9 mouse cellular contexts compared by ENCODE assay signal in genomic region chr7:24907211-24907748, GRCm38 (mm10). TPM values are rescaled to one million over a fixed set of nuclear protein-coding genes. Genes with fewer than 3 reads are reported as not detected.
DNase-seq lines count a peak whose midpoint lies in the region; ATAC-seq and TF ChIP-seq lines count a peak whose summit lies in the region.
"Had no signal": no experiment of that assay in that cellular context is flagged by ENCODE, and none has a peak within 500 bp of the region (broad histone marks: within the 10 kb centered on the region; RNA-seq: fewer than 3 reads in every experiment).

No protein-coding gene starts in this region.

- 11% methylated on average over 13 of the region's 13 CpGs for WGBS in embryonic facial prominence, embryonic 13.5 days
- WGBS in liver, postnatal 0 days (ENCODE audit: insufficient replicate concordance): 41% methylated on average over 12 of the region's 13 CpGs
- WGBS in stomach, embryonic 15.5 days: 30% methylated on average over 13 of the region's 13 CpGs

- 0 out of 2 replicates have a peak, but pooled peaks have one; percentile 26 for ATAC-seq in embryonic facial prominence, embryonic 13.5 days (ENCODE audit: insufficient number of reproducible peaks, insufficient read depth, low FRiP score, low TSS enrichment, low read depth)
- no peak for ATAC-seq in liver, postnatal 0 days
- peak; percentile 17; the same call in 1 of the 2 replicates for ATAC-seq in stomach, embryonic 15.5 days (ENCODE audit: insufficient read depth, low FRiP score, low read depth)

- H3K27ac ChIP-seq in embryonic facial prominence, embryonic 13.5 days: peak overlapping the region; percentile 62
- 0 out of 2 replicates have a peak overlapping the region, but pooled peaks have one; percentile 0 for H3K27ac ChIP-seq in liver, postnatal 0 days (ENCODE audit: low read depth)
- peak overlapping the region; percentile 44; the same call in 1 of the 2 replicates for H3K27ac ChIP-seq in stomach, embryonic 15.5 days

- intact Hi-C loops in left cerebral cortex, postnatal 25 days (cut with DNase I): loop anchor here (5.0 kb wide), 1 partner anchor 45 kb away; no protein-coding TSS in a partner anchor

- H3K4me3 ChIP-seq in embryonic facial prominence, embryonic 13.5 days: no peak overlapping the region
- H3K4me3 ChIP-seq in liver, postnatal 0 days (ENCODE audit: low read depth, low read length): no peak overlapping the region
- H3K4me3 ChIP-seq in stomach, embryonic 15.5 days (replicated peaks): no peak overlapping the region
- H3K4me3 ChIP-seq: myocyte had no signal

- TF ChIP-seq CTCF in liver, postnatal 0 days (IDR thresholded peaks at IDR 0.05; ENCODE audit: low read depth): peak; percentile 35

- H3K27me3 ChIP-seq in embryonic facial prominence, embryonic 13.5 days: no peaks in the 10 kb centered on the region
- no peaks in the 10 kb centered on the region for H3K27me3 ChIP-seq in liver, postnatal 0 days (ENCODE audit: insufficient read depth, low read length)
- no peaks in the 10 kb centered on the region for H3K27me3 ChIP-seq in stomach, embryonic 15.5 days (replicated peaks)

- H3K36me3 ChIP-seq in embryonic facial prominence, embryonic 13.5 days: peaks cover 42% of the 10 kb centered on the region
- peaks cover 41% of the 10 kb centered on the region for H3K36me3 ChIP-seq in liver, postnatal 0 days (replicated peaks; ENCODE audit: insufficient read depth, low read length)
- peaks cover 31% of the 10 kb centered on the region for H3K36me3 ChIP-seq in stomach, embryonic 15.5 days

- peak overlapping the region; percentile 85 for H3K9ac ChIP-seq in embryonic facial prominence, embryonic 13.5 days
- H3K9ac ChIP-seq in liver, postnatal 0 days (replicated peaks): 0 out of 2 replicates have a peak overlapping the region, but pooled peaks have one; percentile 27
- no peak overlapping the region for H3K9ac ChIP-seq in stomach, embryonic 15.5 days

- peak overlapping the region; percentile 37 for H3K4me2 ChIP-seq in embryonic facial prominence, embryonic 13.5 days
- peak overlapping the region; percentile 40 for H3K4me2 ChIP-seq in liver, postnatal 0 days (ENCODE audit: low read depth, low read length)
- peak overlapping the region; percentile 29 for H3K4me2 ChIP-seq in stomach, embryonic 15.5 days

- no peak for TF ChIP-seq EP300 in liver, postnatal 0 days (IDR thresholded peaks at IDR 0.05; ENCODE audit: low read depth)

- peak; percentile 39 to 40 for DNase-seq in kidney, postnatal 4 days
- no peak for DNase-seq in kidney, adult 11 months
- no peak for DNase-seq in liver, postnatal 0 days
- no peak for DNase-seq in testis, postnatal 14 days (ENCODE audit: low spot score)
- DNase-seq in left cerebral cortex, postnatal 25 days (ENCODE audit: low spot score in 2 of 2): no peak
- no peak for DNase-seq in layer of hippocampus, postnatal 25 days (ENCODE audit: extremely low spot score in 1 of 2, low spot score in 1 of 2)

- H3K9me3 ChIP-seq in embryonic facial prominence, embryonic 13.5 days: no peaks in the 10 kb centered on the region
- no peaks in the 10 kb centered on the region for H3K9me3 ChIP-seq in liver, postnatal 0 days (ENCODE audit: low read length)
- no peaks in the 10 kb centered on the region for H3K9me3 ChIP-seq in stomach, embryonic 15.5 days

- peaks cover 44% of the 10 kb centered on the region for H3K4me1 ChIP-seq in embryonic facial prominence, embryonic 13.5 days
- peaks cover 32% of the 10 kb centered on the region for H3K4me1 ChIP-seq in liver, postnatal 0 days (ENCODE audit: insufficient read depth)
- H3K4me1 ChIP-seq in stomach, embryonic 15.5 days: peaks cover 33% of the 10 kb centered on the region

RNA-seq across cellular contexts. Expression of gene Arhgef1, which starts 4.6 kb away (rescaled TPM):
- polyA plus RNA-seq in embryonic facial prominence, embryonic 13.5 days (2015; fragmentation: Nextera tagmentation; extraction: Ambion mirVana): 115 and 122 TPM in 2 replicates
- polyA plus RNA-seq in liver, postnatal 0 days (2015; fragmentation: Nextera tagmentation; extraction: Ambion mirVana): 30.2 and 30.4 TPM in 2 replicates
- 86.9 and 97.5 TPM in 2 replicates for polyA plus RNA-seq in stomach, embryonic 15.5 days (2015; fragmentation: Nextera tagmentation; extraction: Ambion mirVana)
- total RNA-seq in left cerebral cortex, postnatal 25 days (2021): 10 to 100 TPM; 70.5 to 79.1 TPM
- 10 to 100 TPM; 57.9 to 98.4 TPM for total RNA-seq in layer of hippocampus, postnatal 25 days (2021)

RNA-seq across cellular contexts. Expression of gene Cd79a, which starts 10.1 kb away (rescaled TPM):
- 0.41 and 0.89 TPM in 2 replicates for polyA plus RNA-seq in embryonic facial prominence, embryonic 13.5 days (2015; fragmentation: Nextera tagmentation; extraction: Ambion mirVana)
- 32.0 and 34.0 TPM in 2 replicates for polyA plus RNA-seq in liver, postnatal 0 days (2015; fragmentation: Nextera tagmentation; extraction: Ambion mirVana)
- polyA plus RNA-seq in stomach, embryonic 15.5 days (2015; fragmentation: Nextera tagmentation; extraction: Ambion mirVana): 1.1 and 1.5 TPM in 2 replicates
- under 1 TPM; 0.46 to 0.64 TPM for total RNA-seq in left cerebral cortex, postnatal 25 days (2021)
- total RNA-seq in layer of hippocampus, postnatal 25 days (2021): under 1 TPM in 1 of 2 experiments, not detected in 1; 0.42 TPM

RNA-seq across cellular contexts. Expression of gene Rps19, which starts 23.1 kb away (rescaled TPM):
- polyA plus RNA-seq in embryonic facial prominence, embryonic 13.5 days (2015; fragmentation: Nextera tagmentation; extraction: Ambion mirVana): 2,967 and 3,152 TPM in 2 replicates
- 1,140 and 1,164 TPM in 2 replicates for polyA plus RNA-seq in liver, postnatal 0 days (2015; fragmentation: Nextera tagmentation; extraction: Ambion mirVana)
- 2,480 and 2,486 TPM in 2 replicates for polyA plus RNA-seq in stomach, embryonic 15.5 days (2015; fragmentation: Nextera tagmentation; extraction: Ambion mirVana)
- 100 to 1,000 TPM; 446 to 451 TPM for total RNA-seq in left cerebral cortex, postnatal 25 days (2021)
- total RNA-seq in layer of hippocampus, postnatal 25 days (2021): 100 to 1,000 TPM; 446 to 548 TPM

RNA-seq across cellular contexts. Expression of gene Gm4881, which starts 37.0 kb away (rescaled TPM):
- not detected in 2 replicates for polyA plus RNA-seq in embryonic facial prominence, embryonic 13.5 days (2015; fragmentation: Nextera tagmentation; extraction: Ambion mirVana)
- not detected in 2 replicates for polyA plus RNA-seq in liver, postnatal 0 days (2015; fragmentation: Nextera tagmentation; extraction: Ambion mirVana)
- not detected in 2 replicates for polyA plus RNA-seq in stomach, embryonic 15.5 days (2015; fragmentation: Nextera tagmentation; extraction: Ambion mirVana)
- total RNA-seq in left cerebral cortex, postnatal 25 days (2021): not detected
- not detected for total RNA-seq in layer of hippocampus, postnatal 25 days (2021)
- polyA plus RNA-seq: myocyte had no signal

RNA-seq across cellular contexts. Expression of gene Dmrtc2, which starts 37.4 kb away (rescaled TPM):
- not detected in 2 replicates for polyA plus RNA-seq in embryonic facial prominence, embryonic 13.5 days (2015; fragmentation: Nextera tagmentation; extraction: Ambion mirVana)
- polyA plus RNA-seq in liver, postnatal 0 days (2015; fragmentation: Nextera tagmentation; extraction: Ambion mirVana): not detected in 2 replicates
- polyA plus RNA-seq in stomach, embryonic 15.5 days (2015; fragmentation: Nextera tagmentation; extraction: Ambion mirVana): not detected in 2 replicates
- total RNA-seq in left cerebral cortex, postnatal 25 days (2021): not detected
- total RNA-seq in layer of hippocampus, postnatal 25 days (2021): not detected
- polyA plus RNA-seq: myocyte had no signal

Comparison
In these comparisons a context has a peak if more than half of its experiments do, and no peak if none do; other contexts are left out.
1. DNase-seq: peak in kidney, postnatal 4 days (2 of 2); none in kidney, adult 11 months (single experiment), liver, postnatal 0 days (single experiment), testis, postnatal 14 days (single experiment), left cerebral cortex, postnatal 25 days (0 of 2) and layer of hippocampus, postnatal 25 days (0 of 2).
2. H3K27ac ChIP-seq: peak in every context shown above with its lines; median percentile 62 in embryonic facial prominence, embryonic 13.5 days; 44 in stomach, embryonic 15.5 days; 0 in liver, postnatal 0 days.
3. RNA of gene Cd79a, which starts 10.1 kb away (polyA plus RNA-seq): 32.0 to 34.0 TPM in liver, postnatal 0 days; 1.1 to 1.5 TPM in stomach, embryonic 15.5 days and 0.41 to 0.89 TPM in embryonic facial prominence, embryonic 13.5 days; every median in the first group is over 10 times any median in the second.
4. Peak in every context shown above with its lines, with median percentiles within 50 percentile points of each other: H3K4me2 ChIP-seq.